Mouse (Mus musculus): ENCODE data around the gene Sp3. TPM values are rescaled to one million over a fixed set of nuclear protein-coding genes. Genes with fewer than 3 reads are reported as not detected.

Sp3 gene
- polyA plus RNA-seq (2014; fragmentation: Illumina TruSeq; extraction: RNeasy Lipid Tissue Mini Kit (QIAGEN cat#74804); ENCODE audit: low read depth, low replicate concordance), result 126 TPM

DNA sequence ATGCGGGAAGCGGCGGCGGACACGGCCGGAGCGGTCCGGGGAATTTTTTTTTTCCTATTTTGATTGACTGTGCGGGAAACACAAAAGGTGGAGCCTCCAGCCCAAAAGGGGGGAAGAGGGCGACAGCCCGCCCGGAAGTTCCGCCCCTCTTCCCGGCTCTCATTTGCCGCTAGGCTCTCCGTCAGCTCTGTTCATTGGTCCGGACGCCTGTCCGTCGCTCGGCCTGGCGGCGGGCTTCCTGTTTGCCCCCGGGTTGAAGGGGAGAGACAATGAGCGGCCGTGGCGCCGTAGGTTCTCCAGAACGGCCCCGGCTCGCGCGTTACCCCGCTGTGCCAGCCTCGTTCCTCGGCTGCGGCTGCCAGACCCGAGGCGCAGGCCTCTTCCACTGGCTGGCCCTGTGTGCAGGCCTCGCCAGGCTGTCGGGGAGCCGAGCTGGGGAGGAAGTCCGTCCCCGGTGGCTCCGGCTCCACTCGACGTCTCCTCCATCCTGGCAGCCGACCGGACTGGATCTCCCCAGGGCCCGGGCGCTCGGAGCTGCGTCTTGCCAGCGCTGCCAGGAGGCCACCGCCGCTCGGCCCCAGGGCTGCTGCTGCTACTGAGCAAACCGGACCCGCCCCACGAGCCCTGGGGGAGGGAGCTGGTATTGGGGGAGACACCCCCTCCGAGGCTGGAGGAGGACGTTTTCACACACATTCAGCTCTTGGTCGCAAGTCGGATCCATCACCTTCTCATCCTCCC lies at the start of gene Sp3:
Gene Sp3 (minus strand): TSS at position 110 of the 738 bp plus-strand sequence.

DNA sequence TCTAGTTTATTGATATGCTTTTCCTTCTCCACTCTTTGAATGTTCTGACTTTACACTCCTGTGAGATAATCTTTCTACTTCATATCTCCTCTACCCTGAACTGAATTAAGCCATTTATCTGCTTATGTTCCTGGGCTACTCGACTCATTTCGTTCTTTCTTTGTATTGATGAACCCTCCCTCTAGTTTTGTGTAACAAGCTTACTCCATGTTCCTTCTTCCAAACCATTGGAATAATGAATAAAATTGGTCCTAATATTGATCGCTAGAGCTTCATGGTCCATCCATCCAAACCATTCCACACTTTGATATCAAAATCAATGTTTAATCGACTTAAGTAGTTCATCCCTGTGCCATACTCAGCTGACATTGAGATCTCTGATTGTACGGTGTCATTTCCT lies 6.4 kb upstream of the Sp3 start, which contains the start of gene Gm11084:
Gene Gm11084 (minus strand): TSS at position 101 of the 400 bp plus-strand sequence.

Other genes starting within 250 kb of the Sp3 start
- gene Gm11084, start 6.3 kb upstream of the Sp3 start, polyA plus RNA-seq (2014; fragmentation: Illumina TruSeq; extraction: RNeasy Lipid Tissue Mini Kit (QIAGEN cat#74804); ENCODE audit: low read depth, low replicate concordance), result not detected
- gene Ola1, start 238.5 kb upstream of the Sp3 start, polyA plus RNA-seq (2014; fragmentation: Illumina TruSeq; extraction: RNeasy Lipid Tissue Mini Kit (QIAGEN cat#74804); ENCODE audit: low read depth, low replicate concordance), result 116 TPM

All from kidney, adult 10 weeks (tissue).